Mouse (Mus musculus) liver, embryonic 13.5 days (tissue): Measurements from ENCODE around the gene Smox. TPM values are rescaled to one million over a fixed set of nuclear protein-coding genes. Genes with fewer than 3 reads are reported as not detected.

Experiments
- ATAC-seq: fragments of 200-750 bp; cut with Nextera tagmentation; 2 replicates; pipeline ENCODE4 v1.8.0; 2017; ENCODE audit warnings: low read depth, mild to moderate bottlenecking, moderate number of reproducible peaks, moderate library complexity
- DNase-seq: peaks from one replicate; pipeline ENCODE4 v3.0.0; 2022
- H3K27ac ChIP-seq: fragments of 300-500 bp; sonication (generic); 2 replicates; pipeline ENCODE4 v1.5.1; 2015; ENCODE audit warnings: moderate library complexity, mild to moderate bottlenecking, inconsistent platforms
- H3K27me3 ChIP-seq: fragments of 300-500 bp; sonication (generic); 2 replicates; pipeline ENCODE4 v1.6.1; 2015; ENCODE audit warnings: mild to moderate bottlenecking, inconsistent platforms
- H3K36me3 ChIP-seq: fragments of 300-500 bp; sonication (generic); 2 replicates; pipeline ENCODE4 v1.6.1; 2015; ENCODE audit warnings: mild to moderate bottlenecking, inconsistent platforms
- H3K4me1 ChIP-seq: fragments of 300-500 bp; sonication (generic); replicated peaks from 2 replicates; pipeline ENCODE4 v1.6.1; 2015; ENCODE audit warnings: inconsistent platforms
- H3K4me2 ChIP-seq: fragments of 300-500 bp; sonication (generic); 2 replicates; pipeline ENCODE4 v1.6.1; 2015; ENCODE audit warnings: inconsistent platforms, mild to moderate bottlenecking, moderate library complexity
- H3K4me3 ChIP-seq: fragments of 300-500 bp; sonication (generic); replicated peaks from 2 replicates; pipeline ENCODE4 v1.5.1; 2015; ENCODE audit warnings: mild to moderate bottlenecking, inconsistent platforms
- H3K9ac ChIP-seq: fragments of 300-500 bp; sonication (generic); 2 replicates; pipeline ENCODE4 v1.6.1; 2015; ENCODE audit warnings: mild to moderate bottlenecking, inconsistent platforms
- H3K9me3 ChIP-seq: fragments of 300-500 bp; sonication (generic); replicated peaks from 2 replicates; pipeline ENCODE4 v1.6.1; 2016; ENCODE audit warnings: inconsistent platforms
- WGBS: fragments of 180-500 bp; shearing (Covaris S2); methylation state at CpG from one replicate; pipeline ENCODE4 v1.1.7; 2015; ENCODE audit not compliant: insufficient replicate concordance; 5-methylcytosine and 5-hydroxymethylcytosine counted together
- polyA plus RNA-seq: library from polyadenylated mRNA; unstranded; fragments of >200 nt; fragmentation: Nextera tagmentation; extraction: Ambion mirVana; gene quantifications from 2 replicates; pipeline ENCODE4 v1.2.1, GENCODE M21; 2015

Smox gene
- polyA plus RNA-seq, 1 experiment from 2014 or later = 109 TPM

DNA sequence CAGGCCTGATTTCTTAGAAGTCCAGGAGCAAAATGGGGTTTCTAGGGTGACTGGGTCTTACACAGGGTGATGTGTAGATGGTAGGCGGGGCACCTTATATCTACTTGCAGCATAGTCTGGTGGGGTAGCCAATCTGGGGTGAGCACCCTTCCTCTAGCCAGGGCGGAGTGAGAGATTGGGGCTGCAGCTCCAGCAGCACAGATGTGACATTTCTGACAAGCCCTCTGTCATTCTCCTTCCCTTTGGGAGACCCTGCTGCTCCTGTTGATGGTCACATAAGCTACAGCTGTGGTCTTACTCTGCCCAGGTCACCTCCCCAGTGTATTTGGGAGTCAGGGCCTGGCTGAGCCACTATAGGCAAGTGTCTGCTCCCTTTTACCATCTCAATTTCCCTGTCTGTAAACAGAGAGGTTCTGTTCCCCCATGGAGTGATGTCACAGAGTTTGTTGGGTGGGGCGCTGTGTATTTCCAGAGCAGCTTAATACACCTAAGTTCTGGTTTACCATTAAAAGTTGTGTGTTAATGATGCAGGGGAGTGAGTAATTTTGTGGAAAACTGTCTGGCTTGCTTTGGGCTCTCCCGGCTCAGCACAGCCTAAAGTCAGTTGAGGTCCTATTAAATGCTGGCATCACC lies 6.0 kb downstream of the Smox start:
- Histone ChIP-seq H3K27me3 (peaks cover 2% of the 10 kb centered on the region; the same call in 1 of the 2 replicates), H3K4me3 (peak overlapping the region; percentile 42), H3K36me3 (no peaks in the 10 kb centered on the region), H3K9ac (peak overlapping the region; percentile 100), H3K4me2 (peak overlapping the region; percentile 85), H3K27ac (peak overlapping the region; percentile 98), H3K9me3 (no peaks in the 10 kb centered on the region), H3K4me1 (peaks cover 98% of the 10 kb centered on the region)
- DNase-seq (peak; percentile 91), ATAC-seq (peak; percentile 99)
- 35% methylated on average over 4 of the region's 4 CpGs for WGBS

DNA sequence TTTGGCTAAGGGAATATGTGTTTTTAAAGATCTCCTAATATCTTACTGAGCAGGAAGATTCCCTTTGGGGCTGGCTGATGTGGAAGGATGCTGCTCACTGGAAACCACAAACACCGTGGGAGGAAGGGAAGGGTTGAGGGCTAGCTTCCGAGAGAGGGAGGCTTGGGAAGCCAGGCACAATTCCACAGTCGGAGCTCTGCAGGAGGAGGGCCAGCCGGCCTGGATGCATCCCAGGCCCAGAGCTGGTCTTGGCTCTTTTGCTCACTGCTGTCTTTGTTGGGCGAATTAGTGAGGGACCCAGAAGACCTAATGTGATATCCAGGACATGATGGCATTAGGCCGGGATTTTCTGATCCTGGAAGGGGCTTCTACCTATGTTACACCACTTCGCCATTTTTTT lies 6.9 kb downstream of the Smox start:
- Histone ChIP-seq H3K4me3 (peak overlapping the region; percentile 18), H3K4me2 (peak overlapping the region; percentile 85), H3K4me1 (peaks cover 98% of the 10 kb centered on the region), H3K9ac (peak overlapping the region; percentile 76), H3K27ac (peak overlapping the region; percentile 98), H3K9me3 (no peaks in the 10 kb centered on the region), H3K27me3 (peaks cover 2% of the 10 kb centered on the region; the same call in 1 of the 2 replicates), H3K36me3 (no peaks in the 10 kb centered on the region)
- ATAC-seq = no peak
- DNase-seq = no peak
- WGBS = 72% methylated on average over 7 of the region's 7 CpGs

DNA sequence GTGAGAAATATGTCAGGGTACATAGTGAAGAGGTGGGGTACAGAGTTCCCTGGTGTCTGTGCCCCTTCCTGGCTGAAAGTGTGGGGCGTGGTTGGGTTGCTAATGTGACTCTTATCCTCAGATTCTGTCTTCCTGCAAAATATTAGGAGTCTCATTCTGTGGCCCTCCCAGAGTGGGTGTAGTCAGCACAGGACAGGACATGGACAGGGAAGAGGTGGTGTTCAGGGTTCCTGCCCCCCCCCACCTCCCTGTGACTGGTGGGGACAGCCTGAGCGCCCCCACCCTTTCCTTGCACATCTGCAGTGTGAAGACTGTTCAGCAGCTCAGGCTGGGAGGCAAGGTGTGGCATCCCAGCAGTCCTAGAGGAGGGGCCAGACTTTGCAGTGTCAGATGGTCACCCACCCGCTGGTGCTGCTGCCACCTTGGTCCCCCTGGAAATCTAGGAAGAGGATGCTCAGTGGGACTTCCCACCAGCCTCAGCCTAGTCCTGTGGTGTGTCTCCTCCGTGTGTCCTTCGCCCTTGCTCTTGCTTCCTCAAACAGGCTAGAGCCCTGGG lies 8.1 kb downstream of the Smox start:
- Histone ChIP-seq H3K4me2 (peak overlapping the region; percentile 85), H3K27ac (peak overlapping the region; percentile 98), H3K4me1 (peaks cover 95% of the 10 kb centered on the region), H3K27me3 (no peaks in the 10 kb centered on the region), H3K36me3 (no peaks in the 10 kb centered on the region), H3K9ac (peak overlapping the region; percentile 76), H3K4me3 (peak overlapping the region; percentile 12; the same call in 1 of the 2 replicates), H3K9me3 (no peaks in the 10 kb centered on the region)
- no peak for ATAC-seq
- WGBS = 62% methylated on average over 5 of the region's 5 CpGs
- DNase-seq = no peak

DNA sequence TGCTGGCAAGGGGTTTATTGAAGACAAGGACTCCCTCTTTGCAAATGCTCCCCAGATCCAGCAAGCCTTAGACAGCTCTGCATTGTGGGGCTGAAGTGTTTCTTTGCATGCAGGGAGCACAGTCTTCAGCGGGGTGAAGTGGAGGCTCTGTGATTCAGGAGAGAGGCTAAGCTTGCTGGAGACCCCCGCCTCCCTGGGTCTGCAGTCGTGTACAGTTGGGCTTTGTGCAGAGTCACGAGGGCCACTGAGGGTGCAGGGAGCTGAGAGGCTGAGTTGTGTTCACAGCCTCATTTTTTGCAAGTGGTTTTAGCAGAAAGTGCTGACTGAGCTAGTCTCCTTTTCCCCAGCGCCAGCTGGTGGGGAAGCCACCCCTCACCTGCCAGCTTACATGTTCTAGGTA lies 10.6 kb downstream of the Smox start:
- ATAC-seq (no peak), DNase-seq (no peak)
- Histone ChIP-seq H3K27ac (no peak overlapping the region), H3K36me3 (no peaks in the 10 kb centered on the region; the same call in 1 of the 2 replicates), H3K4me1 (peaks cover 93% of the 10 kb centered on the region), H3K27me3 (no peaks in the 10 kb centered on the region), H3K9me3 (no peaks in the 10 kb centered on the region), H3K4me2 (no peak overlapping the region), H3K9ac (0 out of 2 replicates have a peak overlapping the region, but pooled peaks have one; percentile 27), H3K4me3 (no peak overlapping the region)
- 63% methylated on average over 5 of the region's 5 CpGs for WGBS

DNA sequence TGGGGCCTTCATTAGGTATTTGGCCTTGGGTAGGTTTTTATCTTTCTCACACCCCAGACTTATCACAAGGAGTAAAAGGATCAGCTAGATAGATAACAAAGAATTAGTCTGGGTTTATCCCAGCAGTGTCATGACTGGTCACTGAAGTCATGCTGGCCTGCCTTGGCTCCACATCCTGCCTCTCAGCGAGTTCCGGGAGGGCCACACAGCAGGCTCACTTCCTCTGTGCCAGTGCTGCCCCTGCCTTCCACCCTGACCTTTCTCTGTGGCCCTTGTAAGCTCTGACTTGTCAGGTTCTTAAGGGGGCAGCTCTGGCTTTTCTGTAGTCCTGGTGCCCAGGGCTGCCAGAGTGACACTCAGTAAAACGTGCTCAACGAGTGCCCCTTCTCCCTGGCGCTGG lies 11.3 kb downstream of the Smox start:
- 71% methylated on average over 5 of the region's 5 CpGs for WGBS
- Histone ChIP-seq H3K27me3 (no peaks in the 10 kb centered on the region), H3K4me2 (no peak overlapping the region), H3K9ac (0 out of 2 replicates have a peak overlapping the region, but pooled peaks have one; percentile 27), H3K27ac (peak overlapping the region; percentile 1), H3K36me3 (peaks cover 5% of the 10 kb centered on the region), H3K9me3 (no peaks in the 10 kb centered on the region), H3K4me1 (peaks cover 93% of the 10 kb centered on the region), H3K4me3 (no peak overlapping the region)
- DNase-seq = no peak
- ATAC-seq = no peak

DNA sequence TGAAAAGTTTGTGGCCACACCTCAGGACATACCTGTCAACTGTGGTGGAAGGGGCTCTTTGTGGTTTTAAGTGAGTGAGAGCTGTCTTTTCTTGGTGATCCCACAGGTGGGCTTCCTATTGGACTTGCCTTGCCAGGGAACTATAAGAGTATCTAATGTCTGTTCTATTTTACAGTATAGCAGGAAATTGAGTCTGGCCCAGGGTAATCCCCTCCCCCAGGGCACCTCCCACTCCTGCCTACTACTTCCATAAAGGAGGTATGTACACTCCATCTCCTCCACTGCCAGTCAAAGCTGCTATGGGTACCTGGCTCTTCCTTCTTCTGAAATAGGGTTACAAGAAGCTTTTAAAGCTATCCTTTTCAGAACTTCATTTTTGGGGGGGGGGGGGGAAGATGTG lies 14.1 kb downstream of the Smox start:
- DNase-seq = no peak
- Histone ChIP-seq H3K36me3 (peaks cover 5% of the 10 kb centered on the region), H3K27ac (no peak overlapping the region), H3K9ac (no peak overlapping the region), H3K4me1 (peaks cover 95% of the 10 kb centered on the region), H3K9me3 (no peaks in the 10 kb centered on the region), H3K4me3 (no peak overlapping the region), H3K27me3 (no peaks in the 10 kb centered on the region), H3K4me2 (no peak overlapping the region)
- no peak for ATAC-seq

DNA sequence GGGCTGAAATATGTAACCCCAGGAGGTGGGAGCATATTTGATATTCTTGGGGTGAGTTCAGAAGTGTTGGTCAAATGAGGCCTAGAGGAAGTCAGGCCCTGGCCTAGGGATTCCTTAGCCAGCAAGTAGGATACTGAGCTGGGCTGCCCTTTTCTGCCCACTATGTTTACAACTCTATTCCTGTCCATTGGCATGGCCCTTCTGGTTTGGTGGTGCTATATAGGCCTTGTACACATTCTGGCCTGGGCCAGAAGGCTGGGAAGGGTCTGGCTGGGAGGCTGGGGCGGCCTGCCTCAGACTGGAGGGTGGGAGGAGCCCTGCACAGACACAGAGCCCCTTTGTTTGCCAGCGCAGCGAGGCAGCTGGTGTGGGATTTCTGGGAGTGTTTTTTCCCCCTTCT lies 15.1 kb downstream of the Smox start:
- Histone ChIP-seq H3K27ac (peak overlapping the region; percentile 25; the same call in 1 of the 2 replicates), H3K4me3 (no peak overlapping the region), H3K4me2 (no peak overlapping the region), H3K9me3 (no peaks in the 10 kb centered on the region), H3K36me3 (peaks cover 8% of the 10 kb centered on the region), H3K27me3 (no peaks in the 10 kb centered on the region), H3K4me1 (peaks cover 94% of the 10 kb centered on the region), H3K9ac (no peak overlapping the region)
- ATAC-seq = no peak
- no peak for DNase-seq
- 76% methylated on average over 3 of the region's 3 CpGs for WGBS

DNA sequence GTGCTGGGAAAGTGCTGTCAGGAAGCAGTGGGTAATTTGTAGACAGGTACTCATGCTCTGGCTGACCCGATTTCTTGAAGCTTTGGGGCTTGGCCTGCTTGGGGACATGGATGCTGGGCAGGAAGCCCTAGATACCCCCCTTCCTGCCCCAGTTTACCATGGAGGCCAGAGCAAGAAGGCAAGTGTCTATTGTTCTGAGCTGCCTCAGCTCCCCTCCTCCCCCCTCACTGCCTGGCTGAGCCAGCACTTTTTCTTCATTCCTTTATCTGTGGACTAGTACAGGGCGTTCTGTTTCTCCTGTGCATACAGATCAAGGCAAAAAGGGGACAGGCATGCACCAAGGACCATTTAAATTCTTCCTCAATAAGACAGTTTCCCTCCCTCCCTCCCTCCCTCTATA lies 17.2 kb downstream of the Smox start:
- H3K4me1 ChIP-seq = peaks cover 87% of the 10 kb centered on the region
- H3K27me3 ChIP-seq = no peaks in the 10 kb centered on the region
- ATAC-seq (peak; percentile 57), DNase-seq (no peak)
- 31% methylated on average over 2 of the region's 2 CpGs for WGBS
- H3K4me3 ChIP-seq = no peak overlapping the region
- H3K36me3 ChIP-seq = peaks cover 20% of the 10 kb centered on the region
- H3K9ac ChIP-seq = peak overlapping the region; percentile 41
- H3K4me2 ChIP-seq = 0 out of 2 replicates have a peak overlapping the region, but pooled peaks have one; percentile 6
- peak overlapping the region; percentile 69 for H3K27ac ChIP-seq
- H3K9me3 ChIP-seq = no peaks in the 10 kb centered on the region

DNA sequence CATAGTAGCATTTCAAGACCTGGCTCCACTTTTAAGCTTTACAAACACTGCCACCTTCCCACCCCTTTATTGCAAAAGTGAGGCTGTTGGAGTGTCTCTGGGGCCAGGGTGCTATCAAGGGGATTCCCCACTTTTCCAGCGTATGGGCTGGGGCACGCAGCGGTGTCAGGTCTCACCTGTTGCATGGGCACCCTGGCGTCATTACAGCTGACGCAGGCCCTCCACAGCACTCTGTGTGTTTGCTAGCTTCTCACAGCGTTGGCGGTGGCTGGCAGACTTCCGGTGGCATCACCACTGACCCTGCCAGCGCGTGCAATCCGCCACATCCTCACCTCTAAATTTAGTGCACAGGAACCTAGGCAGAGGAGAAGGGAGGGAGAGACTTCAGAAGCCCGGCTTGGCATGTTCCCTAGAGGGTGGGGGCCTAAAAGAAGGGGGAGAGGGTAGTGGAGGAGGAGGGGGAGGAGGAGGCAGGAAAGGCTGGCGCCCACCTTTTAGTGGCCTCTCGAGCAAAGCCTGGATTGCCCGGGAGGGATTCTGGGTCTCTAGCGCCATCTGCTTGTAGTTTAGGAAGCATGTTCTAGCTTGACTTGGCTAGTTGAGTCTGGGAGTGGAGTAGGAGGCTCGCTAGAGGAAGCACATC lies 18.5 kb downstream of the Smox start:
- DNase-seq = peak; percentile 43
- H3K36me3 ChIP-seq = peaks cover 32% of the 10 kb centered on the region
- ATAC-seq = peak; percentile 47
- H3K9ac ChIP-seq = peak overlapping the region; percentile 2; the same call in 1 of the 2 replicates
- WGBS = 17% methylated on average over 17 of the region's 17 CpGs
- H3K27me3 ChIP-seq = no peaks in the 10 kb centered on the region
- peak overlapping the region; percentile 40; the same call in 1 of the 2 replicates for H3K27ac ChIP-seq
- no peaks in the 10 kb centered on the region for H3K9me3 ChIP-seq
- H3K4me3 ChIP-seq = peak overlapping the region; percentile 23
- H3K4me1 ChIP-seq = peaks cover 92% of the 10 kb centered on the region
- peak overlapping the region; percentile 55 for H3K4me2 ChIP-seq

DNA sequence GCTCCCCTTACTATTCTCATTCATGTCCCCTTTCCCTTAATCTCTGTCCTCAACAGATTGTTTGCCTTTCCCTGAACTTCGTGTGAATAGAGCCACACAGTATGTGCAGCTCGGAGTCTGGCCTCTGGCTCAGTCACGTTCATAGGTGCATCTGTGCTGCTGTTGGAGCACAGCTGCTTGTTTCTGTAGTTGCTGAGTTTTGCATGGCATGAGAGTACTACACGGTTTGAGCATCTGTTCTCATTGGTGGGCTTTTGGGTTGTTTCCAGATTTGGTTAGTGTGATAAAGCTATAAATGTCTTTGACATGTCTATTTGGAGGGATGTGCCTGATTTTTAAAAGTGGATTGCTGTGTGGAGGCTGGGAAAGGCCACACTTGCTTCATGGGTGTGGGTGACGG lies 19.2 kb downstream of the Smox start:
- H3K9ac ChIP-seq = no peak overlapping the region
- H3K36me3 ChIP-seq = peaks cover 39% of the 10 kb centered on the region
- no peaks in the 10 kb centered on the region for H3K9me3 ChIP-seq
- H3K27me3 ChIP-seq = no peaks in the 10 kb centered on the region
- no peak for ATAC-seq
- WGBS = 64% methylated on average over 5 of the region's 5 CpGs
- no peak overlapping the region for H3K4me3 ChIP-seq
- H3K4me1 ChIP-seq = peaks cover 91% of the 10 kb centered on the region
- no peak for DNase-seq
- no peak overlapping the region for H3K27ac ChIP-seq
- no peak overlapping the region for H3K4me2 ChIP-seq

DNA sequence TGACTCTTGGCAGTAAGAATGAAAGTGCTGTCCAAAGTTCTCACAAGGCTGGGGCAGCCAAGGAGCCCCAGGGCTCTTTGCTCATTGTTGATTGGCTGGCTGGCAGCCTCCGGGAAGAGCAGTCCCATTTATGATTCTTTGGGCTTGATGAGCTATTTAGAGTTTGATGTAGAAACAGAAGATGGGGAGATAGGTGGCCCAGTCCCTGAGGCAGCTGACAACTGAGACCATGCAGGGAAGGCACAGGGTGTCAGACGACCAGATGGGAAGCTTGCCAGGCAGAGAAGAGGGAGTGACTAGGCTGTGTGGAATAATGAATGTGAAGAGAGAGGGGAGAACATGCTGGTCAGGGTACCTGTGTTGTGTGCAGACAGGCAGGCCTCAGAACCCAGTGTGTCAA lies 22.2 kb downstream of the Smox start:
- Histone ChIP-seq H3K36me3 (peaks cover 56% of the 10 kb centered on the region), H3K27me3 (no peaks in the 10 kb centered on the region), H3K4me1 (peaks cover 80% of the 10 kb centered on the region), H3K27ac (peak overlapping the region; percentile 19; the same call in 1 of the 2 replicates), H3K9me3 (no peaks in the 10 kb centered on the region), H3K9ac (no peak overlapping the region), H3K4me2 (no peak overlapping the region), H3K4me3 (no peak overlapping the region)
- no peak for ATAC-seq
- 54% methylated on average over 2 of the region's 2 CpGs for WGBS
- no peak for DNase-seq
